Mouse (Mus musculus) macrophage (primary cell): ENCODE measurements around the gene Mob3b. TPM values are rescaled to one million over a fixed set of nuclear protein-coding genes. Genes with fewer than 3 reads are reported as not detected.
A peak's percentile ranks its signal among the peaks of the same experiment; 100 is the strongest.

Experiments
- H3K27ac ChIP-seq: fragments of 350-480 bp; formaldehyde crosslinking; 2 replicates; pipeline ENCODE4 v1.9.0; 2021
- H3K36me3 ChIP-seq: fragments of 350-480 bp; formaldehyde crosslinking; 2 replicates; pipeline ENCODE4 v1.9.0; 2021; ENCODE audit errors: inconsistent target
- H3K4me3 ChIP-seq: fragments of 350-480 bp; formaldehyde crosslinking; 2 replicates; pipeline ENCODE4 v1.9.0; 2021; ENCODE audit errors: inconsistent target
- H3K79me2 ChIP-seq: fragments of 350-480 bp; formaldehyde crosslinking; 2 replicates; pipeline ENCODE4 v1.9.0; 2021; ENCODE audit errors: inconsistent target
- WGBS: methylation state at CpG from one replicate; pipeline ENCODE4 v1.1.7; 2026; ENCODE audit warnings: inconsistent platforms; ENCODE audit not compliant: missing documents; 5-methylcytosine and 5-hydroxymethylcytosine counted together
- polyA plus RNA-seq: library from polyadenylated mRNA; stranded (reverse); fragments of 250-400 nt; gene quantifications from 3 replicates; pipeline ENCODE4 v1.2.4, GENCODE M21; 2018; ENCODE audit warnings: inconsistent platforms

The Mob3b gene
- polyA plus RNA-seq, 1 experiment from 2014 or later, result 1.3 TPM

DNA sequence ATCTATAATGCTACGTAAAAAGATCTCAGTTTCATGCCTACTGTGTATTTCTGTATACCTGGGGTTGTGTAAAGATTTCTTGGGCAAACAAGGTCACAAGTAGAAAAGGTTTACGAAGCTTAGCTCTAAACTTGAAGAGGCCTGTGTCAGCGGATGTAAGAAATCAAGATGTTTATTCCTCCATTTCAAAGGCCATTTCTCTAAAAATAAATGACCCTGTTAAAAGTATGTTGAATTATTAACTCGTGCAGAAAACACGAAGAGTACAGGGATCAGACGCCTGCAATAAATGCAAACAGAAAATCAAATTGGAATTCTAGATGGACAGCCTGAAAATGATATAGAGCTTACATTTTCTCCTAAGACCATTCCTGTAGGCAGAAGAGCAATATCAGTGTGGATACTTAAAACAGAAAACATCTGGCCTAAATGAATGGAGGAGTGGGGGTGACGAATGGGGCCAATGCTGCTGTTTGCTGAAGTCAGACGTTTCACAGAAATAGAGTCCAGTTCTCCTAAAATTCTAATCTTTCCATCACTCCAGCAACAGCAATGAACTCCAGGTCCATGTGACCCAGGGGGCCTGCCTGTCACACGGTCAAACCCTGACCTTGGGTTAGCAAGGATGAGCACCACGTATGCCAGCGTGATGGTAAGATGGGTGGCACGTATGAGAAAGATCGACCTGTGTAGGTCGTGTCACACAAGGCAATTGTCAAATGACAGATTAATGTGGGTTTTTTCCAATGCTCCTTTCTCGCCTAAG, 22.3 kb downstream of the Mob3b start:
- Histone ChIP-seq H3K4me3 (no peak overlapping the region), H3K36me3 (no peaks in the 10 kb centered on the region), H3K27ac (no peak overlapping the region), H3K79me2 (no peaks in the 10 kb centered on the region)
- 98% methylated on average over 15 of the region's 15 CpGs for WGBS

DNA sequence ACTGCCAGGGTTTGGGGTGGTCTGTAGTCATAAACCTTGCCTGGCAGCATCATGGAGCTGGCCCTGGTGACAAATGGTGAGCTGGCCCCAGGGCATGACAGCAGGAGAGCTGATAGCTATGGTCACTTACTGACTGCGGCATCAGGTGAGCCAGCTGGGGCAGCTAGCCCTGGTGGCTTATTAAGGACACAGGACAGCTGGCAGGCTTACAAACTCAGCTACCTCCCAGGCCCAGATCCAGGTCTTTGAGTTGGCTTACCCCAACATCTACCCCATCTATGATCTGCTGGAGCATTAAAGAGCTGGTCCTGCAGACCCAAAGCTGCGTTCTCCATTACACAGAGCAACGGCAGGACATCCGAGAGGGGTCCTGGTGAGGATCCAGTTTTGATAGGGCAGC, 23.9 kb downstream of the Mob3b start:
- Histone ChIP-seq H3K27ac (no peak overlapping the region), H3K4me3 (no peak overlapping the region), H3K79me2 (no peaks in the 10 kb centered on the region), H3K36me3 (no peaks in the 10 kb centered on the region)
- WGBS, result 89% methylated on average over 4 of the region's 4 CpGs

DNA sequence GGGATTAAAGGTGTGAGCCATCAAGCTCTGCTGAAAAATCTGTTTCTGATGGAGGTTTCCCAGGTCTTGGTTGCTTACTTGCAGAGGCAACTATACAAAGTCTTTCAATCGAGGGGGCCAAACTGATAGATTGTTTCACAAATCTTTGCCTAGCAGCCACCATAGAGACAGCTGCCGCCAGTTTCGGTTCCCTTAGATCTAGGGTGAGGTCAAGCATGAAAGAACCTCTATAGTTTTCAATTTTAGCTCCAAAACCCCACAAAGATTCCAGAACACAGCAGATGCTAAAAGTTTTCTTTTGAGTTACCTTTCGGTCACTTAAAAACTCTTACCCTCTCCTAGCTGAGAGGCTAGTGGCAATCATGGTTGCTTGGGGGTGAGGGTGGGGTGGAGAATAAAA, 25.7 kb downstream of the Mob3b start:
- Histone ChIP-seq H3K79me2 (no peaks in the 10 kb centered on the region), H3K36me3 (no peaks in the 10 kb centered on the region), H3K27ac (peak overlapping the region; percentile 13; the same call in 1 of the 2 replicates), H3K4me3 (no peak overlapping the region)
- WGBS, result 54% methylated on average over 4 of the region's 4 CpGs

DNA sequence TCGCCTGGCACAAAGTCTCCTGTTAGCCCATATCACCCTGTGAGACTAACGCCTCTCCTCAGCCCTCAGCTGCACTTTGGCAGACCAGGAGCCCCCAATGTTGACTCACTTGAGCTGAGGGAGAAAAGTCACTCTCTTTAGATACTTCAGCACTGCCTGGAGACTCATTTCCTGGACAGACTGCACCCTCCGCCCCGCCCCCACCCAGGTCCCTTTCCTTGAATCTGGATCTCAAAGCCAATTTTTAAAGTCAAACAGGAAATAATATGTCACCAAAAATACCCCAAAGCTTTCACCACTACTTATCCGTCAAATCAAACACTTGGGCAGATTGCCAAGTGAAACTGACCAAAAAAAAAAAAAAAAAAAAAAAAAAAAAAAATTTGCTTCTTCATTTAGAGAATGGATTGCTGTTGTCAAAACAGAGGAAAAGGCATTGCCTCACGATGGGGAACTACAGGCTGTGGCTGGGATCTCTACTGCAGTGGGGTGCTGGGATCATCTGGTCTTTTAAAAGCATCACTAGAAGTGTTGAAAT, 26.8 kb downstream of the Mob3b start:
- H3K4me3 ChIP-seq, result no peak overlapping the region
- H3K36me3 ChIP-seq, result no peaks in the 10 kb centered on the region
- H3K27ac ChIP-seq, result no peak overlapping the region; the same call in 1 of the 2 replicates
- no peaks in the 10 kb centered on the region for H3K79me2 ChIP-seq
- 6% methylated on average over 6 of the region's 6 CpGs for WGBS

DNA sequence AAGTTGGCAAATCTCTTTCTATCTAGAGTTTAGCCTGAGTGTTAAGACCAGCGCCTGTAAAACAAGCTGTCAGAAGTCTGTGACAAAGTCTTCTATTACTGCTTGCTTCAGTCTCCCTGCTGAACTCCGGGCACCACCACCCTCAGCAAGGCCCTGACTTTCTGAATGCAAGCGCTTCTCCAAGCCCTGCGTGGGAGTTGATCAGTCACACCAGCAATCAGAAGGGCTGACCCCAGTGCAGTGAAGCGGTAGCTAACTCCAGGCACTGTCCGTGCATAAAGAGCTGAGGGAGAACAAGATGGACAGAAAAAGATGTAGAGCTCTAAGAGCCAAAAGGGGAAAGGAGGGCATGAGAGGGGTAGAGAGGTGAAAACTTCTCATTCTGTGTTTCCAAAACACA, 29.5 kb downstream of the Mob3b start:
- Histone ChIP-seq H3K27ac (no peak overlapping the region), H3K4me3 (no peak overlapping the region), H3K79me2 (no peaks in the 10 kb centered on the region), H3K36me3 (no peaks in the 10 kb centered on the region)
- whole genome bisulfite sequencing, result 95% methylated on average over 6 of the region's 6 CpGs

DNA sequence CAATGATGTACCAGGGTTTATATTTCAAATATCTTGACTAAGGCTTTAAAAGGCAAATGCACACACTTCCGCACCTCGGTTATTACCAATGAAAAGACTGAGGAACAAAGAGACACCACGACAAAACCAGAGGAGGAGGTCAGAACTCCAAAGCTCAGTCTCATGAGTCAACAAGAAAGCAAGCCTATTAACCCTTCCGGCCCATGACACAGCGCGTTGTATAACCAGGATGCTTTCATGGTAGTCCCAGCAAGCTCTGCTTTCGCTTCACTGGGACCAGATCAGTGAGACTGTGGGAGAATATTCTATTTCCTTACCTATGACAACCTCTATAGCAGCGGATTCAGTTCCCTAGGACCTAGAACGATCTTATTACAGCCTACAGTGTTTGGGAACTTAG, 30.5 kb downstream of the Mob3b start:
- Histone ChIP-seq H3K79me2 (no peaks in the 10 kb centered on the region), H3K36me3 (no peaks in the 10 kb centered on the region), H3K27ac (no peak overlapping the region), H3K4me3 (no peak overlapping the region)
- WGBS, result 84% methylated on average over 9 of the region's 9 CpGs

DNA sequence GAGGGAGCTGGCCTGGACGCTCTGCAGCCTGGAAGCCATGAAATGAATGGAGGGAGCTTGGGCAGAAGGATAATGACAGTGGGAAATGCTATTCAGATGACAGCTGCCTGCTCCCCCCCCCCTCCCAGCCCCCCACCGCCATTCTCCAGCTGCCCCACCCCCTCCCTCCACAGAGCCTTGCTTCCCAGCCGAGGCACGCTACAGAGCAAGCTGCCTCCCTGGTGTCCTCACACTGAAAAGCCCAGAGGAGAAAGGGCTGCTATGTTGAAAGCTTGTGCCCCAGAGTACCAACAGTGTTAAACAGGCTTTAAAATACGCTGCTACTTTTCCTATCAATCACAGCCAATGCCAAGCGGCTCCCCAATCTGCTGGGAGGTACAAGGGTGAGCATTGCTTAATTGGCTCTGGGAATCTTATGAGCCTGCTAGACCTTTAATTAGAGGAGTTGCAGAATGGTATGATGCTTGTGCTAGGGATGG, 31.9 kb downstream of the Mob3b start:
- H3K79me2 ChIP-seq, result no peaks in the 10 kb centered on the region
- H3K4me3 ChIP-seq, result no peak overlapping the region
- no peaks in the 10 kb centered on the region for H3K36me3 ChIP-seq
- no peak overlapping the region for H3K27ac ChIP-seq
- WGBS, result 95% methylated on average over 4 of the region's 6 CpGs

DNA sequence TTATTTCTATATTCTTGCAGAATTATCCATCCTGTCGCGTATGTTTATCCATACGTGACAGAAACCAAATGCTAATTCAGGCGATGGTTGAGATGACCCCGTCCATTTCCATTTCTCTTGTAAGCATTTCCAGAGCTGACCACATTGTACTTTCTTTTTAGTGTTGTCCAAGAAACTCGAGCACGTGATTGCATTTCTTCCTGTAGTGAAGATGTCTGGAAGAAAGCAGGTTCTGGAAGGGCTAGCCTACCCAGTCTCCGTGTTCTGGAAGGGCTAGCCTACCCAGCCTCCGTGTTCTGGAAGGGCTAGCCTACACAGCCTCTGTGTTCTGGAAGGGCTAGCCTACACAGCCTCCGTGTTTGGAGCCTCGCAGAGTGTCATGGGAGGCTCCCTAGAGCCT, 33.3 kb downstream of the Mob3b start:
- H3K36me3 ChIP-seq, result no peaks in the 10 kb centered on the region
- H3K27ac ChIP-seq, result no peak overlapping the region
- no peak overlapping the region for H3K4me3 ChIP-seq
- 94% methylated on average over 11 of the region's 11 CpGs for WGBS
- no peaks in the 10 kb centered on the region for H3K79me2 ChIP-seq

DNA sequence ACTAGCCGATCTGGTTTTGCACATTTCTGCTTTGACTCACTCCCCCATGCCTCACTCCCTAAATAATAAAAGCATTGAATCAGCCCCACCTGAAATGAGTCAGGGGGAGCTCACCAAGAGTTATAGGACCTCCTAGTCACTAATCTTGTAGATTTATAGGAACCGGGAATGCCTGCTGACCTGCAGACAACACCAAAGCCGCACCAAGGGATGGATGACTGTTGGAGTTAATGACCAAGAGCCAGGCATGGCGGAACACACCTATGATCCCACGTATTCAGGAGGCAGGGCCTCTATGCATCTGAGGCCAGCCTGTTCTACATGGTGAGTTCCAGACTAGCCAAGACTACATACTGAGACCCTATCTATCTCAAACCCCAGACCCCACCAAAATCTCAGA, 34.2 kb downstream of the Mob3b start:
- H3K27ac ChIP-seq, result no peak overlapping the region
- H3K36me3 ChIP-seq, result no peaks in the 10 kb centered on the region
- H3K79me2 ChIP-seq, result no peaks in the 10 kb centered on the region
- H3K4me3 ChIP-seq, result no peak overlapping the region
- WGBS, result 98% methylated on average over 5 of the region's 5 CpGs

DNA sequence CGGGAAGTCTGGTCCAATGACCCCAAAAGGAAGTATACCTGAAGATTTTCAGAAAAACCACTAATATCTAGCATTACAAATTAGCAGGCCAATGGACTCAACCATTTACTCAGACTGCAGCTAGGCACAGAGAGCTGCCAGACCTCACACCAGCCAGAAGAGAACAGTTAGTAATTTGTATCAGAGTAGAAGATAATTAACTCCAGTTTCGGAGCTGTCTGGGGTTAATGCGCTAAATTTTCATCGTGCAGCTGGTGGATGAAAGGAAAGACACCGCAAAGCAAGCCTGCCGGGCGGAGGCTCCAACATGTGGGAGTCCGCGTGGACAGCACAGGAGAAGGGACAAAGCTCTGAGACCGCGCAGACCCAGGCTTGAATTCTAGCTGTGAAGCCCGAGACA, 36.2 kb downstream of the Mob3b start:
- 88% methylated on average over 12 of the region's 12 CpGs for WGBS
- H3K27ac ChIP-seq, result no peak overlapping the region

DNA sequence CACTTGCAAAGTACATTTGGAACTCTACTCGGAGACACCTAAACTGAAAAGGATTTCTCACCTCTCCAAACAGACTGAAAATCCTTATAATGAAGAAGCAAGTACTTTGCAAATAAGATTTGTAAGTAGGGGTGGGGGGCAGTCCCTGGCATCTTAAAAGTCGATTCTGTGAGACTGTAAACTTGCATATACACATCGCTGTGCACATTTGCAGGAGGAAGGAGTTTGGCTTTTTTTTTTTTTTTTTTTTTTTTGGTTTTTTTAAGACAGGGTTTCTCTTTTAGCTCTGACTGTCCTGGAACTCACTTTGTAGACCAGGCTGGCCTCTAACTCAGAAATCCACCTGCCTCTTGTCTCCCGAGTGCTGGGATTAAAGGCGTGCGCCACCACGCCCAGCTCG, 36.7 kb downstream of the Mob3b start:
- H3K79me2 ChIP-seq, result no peaks in the 10 kb centered on the region
- WGBS, result 79% methylated on average over 8 of the region's 8 CpGs
- no peak overlapping the region for H3K4me3 ChIP-seq
- no peak overlapping the region for H3K27ac ChIP-seq
- no peaks in the 10 kb centered on the region for H3K36me3 ChIP-seq

More for the DNA sequence above, 36.2 kb downstream of the Mob3b start:
- Histone ChIP-seq H3K36me3 (no peaks in the 10 kb centered on the region), H3K79me2 (no peaks in the 10 kb centered on the region), H3K4me3 (no peak overlapping the region)

DNA sequence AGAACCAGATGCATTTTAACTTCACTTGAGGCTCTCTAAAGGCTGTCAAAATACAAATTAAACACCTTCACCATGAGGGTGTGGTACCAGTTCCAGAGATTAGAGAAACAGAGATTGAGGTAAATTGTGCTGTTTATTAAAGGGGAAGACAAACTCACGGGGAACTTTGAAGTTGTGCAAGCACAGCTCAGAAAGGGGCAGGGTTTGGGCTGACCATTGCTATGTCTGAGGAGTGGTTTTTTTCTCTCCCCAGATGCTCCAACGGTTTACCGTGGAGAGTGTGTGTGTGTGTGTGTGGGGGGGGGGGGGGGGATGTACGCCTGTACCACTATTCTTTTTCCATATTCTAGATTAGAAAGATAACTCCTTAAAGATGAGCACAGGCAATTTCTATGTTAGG, 37.1 kb downstream of the Mob3b start:
- H3K27ac ChIP-seq, result no peak overlapping the region
- no peaks in the 10 kb centered on the region for H3K36me3 ChIP-seq
- no peak overlapping the region for H3K4me3 ChIP-seq
- 13% methylated on average over 2 of the region's 4 CpGs for WGBS
- no peaks in the 10 kb centered on the region for H3K79me2 ChIP-seq

DNA sequence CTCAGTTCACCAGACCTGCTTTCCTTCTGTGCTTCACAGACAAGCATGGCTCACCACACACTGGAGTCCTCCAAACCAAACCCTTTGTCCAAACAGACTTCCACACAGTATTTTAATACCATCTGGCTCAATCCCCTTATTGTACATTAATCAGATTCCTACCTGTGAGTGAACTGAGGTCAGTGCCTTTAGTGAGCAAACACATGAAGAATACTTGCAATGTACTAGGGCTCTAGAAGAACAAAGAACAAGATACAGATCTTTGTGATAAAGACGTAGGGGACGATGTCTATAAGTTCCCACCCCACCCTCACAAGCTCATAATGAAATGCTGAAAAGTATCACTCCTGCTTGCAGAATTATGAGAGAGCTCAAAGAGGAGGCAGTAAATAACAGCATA, 38.4 kb downstream of the Mob3b start:
- H3K4me3 ChIP-seq, result no peak overlapping the region
- WGBS, result 95% methylated on average over 2 of the region's 2 CpGs
- H3K79me2 ChIP-seq, result no peaks in the 10 kb centered on the region
- H3K36me3 ChIP-seq, result no peaks in the 10 kb centered on the region
- H3K27ac ChIP-seq, result no peak overlapping the region

DNA sequence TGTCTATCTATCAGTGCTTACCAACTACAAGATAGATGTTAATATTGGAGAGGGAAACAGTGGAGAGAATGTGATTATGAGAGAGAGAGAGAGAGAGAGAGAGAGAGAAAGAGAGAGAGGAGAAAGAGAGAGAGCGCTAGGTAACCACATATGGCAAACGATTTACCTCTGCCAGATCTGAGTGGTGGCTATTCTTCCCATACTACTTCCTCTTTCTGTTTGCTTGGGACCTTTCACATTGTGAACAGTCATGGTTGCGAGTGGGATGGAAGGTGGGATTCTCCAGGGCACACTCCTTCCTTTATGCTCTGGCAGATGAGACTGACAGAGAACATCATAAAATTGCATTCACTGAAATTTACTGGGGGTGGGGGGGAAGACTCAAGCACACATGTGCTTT, 40.1 kb downstream of the Mob3b start:
- H3K36me3 ChIP-seq, result no peaks in the 10 kb centered on the region
- H3K4me3 ChIP-seq, result no peak overlapping the region
- no peak overlapping the region for H3K27ac ChIP-seq
- 57% methylated on average over 3 of the region's 3 CpGs for WGBS
- no peaks in the 10 kb centered on the region for H3K79me2 ChIP-seq

DNA sequence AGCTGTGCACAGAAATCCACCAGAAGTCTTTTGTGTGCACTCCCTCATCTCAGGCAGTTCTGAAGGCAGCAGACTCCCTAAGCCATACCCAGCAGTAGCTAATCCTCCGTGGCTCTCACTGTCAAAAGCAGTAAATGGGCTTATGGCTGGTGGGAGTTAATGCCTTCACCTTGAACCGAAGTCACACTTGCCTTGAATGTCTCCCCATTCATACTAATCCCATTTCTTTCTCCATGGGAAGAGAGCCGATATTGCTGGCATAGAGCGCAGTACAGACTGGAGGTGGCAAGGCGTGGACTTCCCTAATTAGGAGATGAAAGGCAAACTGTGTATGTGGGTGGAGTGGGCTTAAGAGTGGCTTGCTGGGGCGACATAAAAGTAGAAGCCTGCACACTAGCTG, 41.4 kb downstream of the Mob3b start:
- Histone ChIP-seq H3K27ac (no peak overlapping the region), H3K36me3 (no peaks in the 10 kb centered on the region), H3K4me3 (no peak overlapping the region), H3K79me2 (no peaks in the 10 kb centered on the region)
- 95% methylated on average over 6 of the region's 6 CpGs for whole genome bisulfite sequencing
